Mouse (Mus musculus): ENCODE measurements around the gene Zbtb26. TPM values are rescaled to one million over a fixed set of nuclear protein-coding genes. Genes with fewer than 3 reads are reported as not detected.

Zbtb26 gene
- 2.0 and 2.2 TPM in 2 replicates for polyA plus RNA-seq (2012; rRNA removed)

DNA sequence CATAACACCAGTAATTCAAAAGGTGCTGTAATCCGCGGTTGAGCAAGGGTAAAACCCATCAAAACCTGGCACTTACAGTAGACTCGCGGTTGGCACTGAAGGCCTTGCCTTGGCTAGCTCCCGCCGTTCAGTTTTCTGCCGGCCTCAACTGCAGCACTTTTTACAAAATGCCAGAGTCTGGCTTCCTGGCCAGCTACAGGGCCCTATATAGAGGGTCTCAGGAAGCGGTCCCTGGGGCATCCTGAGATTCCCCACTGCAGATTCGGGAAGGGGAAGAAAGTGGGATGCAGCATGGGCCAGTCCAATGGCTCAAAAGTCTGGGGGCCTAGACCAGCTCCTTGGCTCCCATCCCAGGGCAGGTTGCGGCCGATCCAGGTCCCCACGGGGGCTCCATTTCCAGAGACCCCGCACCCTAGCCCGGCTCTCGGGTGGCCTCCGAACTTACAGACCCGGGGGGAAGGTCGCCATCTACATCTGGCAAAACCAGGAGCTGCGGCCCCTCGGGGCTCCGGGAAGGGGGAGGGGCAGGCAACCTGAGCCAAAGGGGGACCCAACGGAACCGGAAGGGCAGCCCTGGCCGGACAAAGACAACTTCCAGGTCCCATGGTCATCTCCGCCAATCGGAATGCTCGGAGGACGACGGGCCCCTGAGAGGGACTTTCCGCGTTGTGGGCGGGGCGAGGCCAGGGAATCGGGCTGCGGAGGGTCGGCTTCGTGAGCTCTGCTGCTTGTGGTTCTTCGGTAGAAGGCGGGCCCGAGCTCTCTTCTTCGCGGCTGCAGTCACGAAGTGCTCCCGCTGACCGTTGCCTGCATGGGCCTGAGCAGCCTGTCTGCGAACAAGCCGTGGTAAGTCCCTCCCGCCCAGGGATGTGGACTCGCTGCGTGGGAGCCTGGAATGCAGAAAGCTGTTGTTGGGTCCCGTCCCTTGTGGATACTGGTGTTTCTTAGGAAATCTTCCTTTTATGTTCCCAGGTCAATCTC is at the start of gene Zbtb26, which contains the start of the genes Zbtb6 and Rabgap1:
Gene Zbtb26, minus strand, starts transcription at position 525 of the 981 bp plus-strand sequence.
Gene Zbtb6, minus strand, starts transcription at position 561 of the 981 bp plus-strand sequence.
Gene Rabgap1, plus strand, starts transcription at position 669 of the 981 bp plus-strand sequence.
- Histone ChIP-seq H3K27ac (ENCODE audit: insufficient read depth, low read depth, low read length) (peak within 1 kb of the TSS; percentile 67), H3K27me3 (replicated peaks; ENCODE audit: control insufficient read depth, insufficient read depth, low read length) (no peaks in the 10 kb centered on the region), H3K4me1 (ENCODE audit: control insufficient read depth, insufficient read depth, low read length) (no peaks in the 10 kb centered on the region; the same call in 1 of the 2 replicates), H3K4me3 (ENCODE audit: insufficient read depth, low read depth, low read length) (peak within 1 kb of the TSS; percentile 82), H3K36me3 (ENCODE audit: control insufficient read depth, insufficient read depth, low read length) (no peaks in the 10 kb centered on the region)
- WGBS = under 1% methylated on average over 51 of the region's 51 CpGs
- peak; percentile 98 for DNase-seq
- TF ChIP-seq POLR2A (IDR thresholded peaks at IDR 0.05; ENCODE audit: low read depth, low read length) (peak; percentile 57), CTCF (conservative IDR thresholded peaks at IDR 0.05; ENCODE audit: insufficient read depth, insufficient read length, low read depth, low read length) (no peak)

DNA sequence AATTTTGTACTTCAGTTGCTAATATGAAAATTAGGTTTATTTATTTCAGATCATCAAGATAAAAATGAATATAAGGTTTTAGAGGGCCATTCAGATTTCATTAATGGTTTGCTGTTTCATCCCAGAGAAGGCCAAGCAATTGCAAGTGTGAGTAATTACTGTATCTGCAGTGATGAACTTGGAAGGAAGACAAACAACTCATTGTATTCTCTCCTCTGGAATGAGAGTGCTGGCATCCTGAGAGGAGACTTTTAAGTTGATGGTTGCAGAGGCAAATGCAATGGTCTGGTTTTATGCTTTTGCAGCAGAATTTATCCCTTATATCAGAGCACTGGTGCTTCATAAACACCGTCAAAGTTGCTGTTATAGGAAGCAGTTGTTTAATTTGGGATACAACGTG is 46.0 kb upstream of the Zbtb26 start:
- Histone ChIP-seq H3K27ac (ENCODE audit: insufficient read depth, low read depth, low read length) (no peak overlapping the region), H3K27me3 (replicated peaks; ENCODE audit: control insufficient read depth, insufficient read depth, low read length) (no peaks in the 10 kb centered on the region), H3K36me3 (ENCODE audit: control insufficient read depth, insufficient read depth, low read length) (peaks cover 7% of the 10 kb centered on the region), H3K4me3 (ENCODE audit: insufficient read depth, low read depth, low read length) (no peak overlapping the region), H3K4me1 (ENCODE audit: control insufficient read depth, insufficient read depth, low read length) (no peaks in the 10 kb centered on the region)
- TF ChIP-seq CTCF (conservative IDR thresholded peaks at IDR 0.05; ENCODE audit: insufficient read depth, insufficient read length, low read depth, low read length) (no peak), POLR2A (IDR thresholded peaks at IDR 0.05; ENCODE audit: low read depth, low read length) (no peak)
- no peak for DNase-seq
- WGBS = 91% methylated on average over 2 of the region's 2 CpGs

DNA sequence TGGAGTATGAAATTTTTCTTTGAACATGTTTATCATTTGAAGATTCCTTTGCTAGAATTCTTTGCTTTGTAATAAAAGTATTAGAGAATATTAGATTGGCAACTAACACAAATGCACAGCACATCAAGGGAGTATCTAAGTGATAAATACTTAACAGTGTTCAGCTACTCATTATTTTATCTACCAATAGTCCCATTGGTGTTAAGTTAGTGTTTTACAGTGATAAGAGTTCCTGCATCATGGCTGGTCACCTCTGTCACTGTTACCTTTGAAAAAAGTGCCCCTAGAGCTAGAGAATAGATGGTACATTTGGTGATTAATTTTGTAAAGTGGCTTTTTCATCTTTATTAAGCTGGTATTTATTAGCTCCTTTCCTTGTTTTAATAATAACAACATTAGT is 43.5 kb upstream of the Zbtb26 start:
- Histone ChIP-seq H3K27me3 (replicated peaks; ENCODE audit: control insufficient read depth, insufficient read depth, low read length) (no peaks in the 10 kb centered on the region), H3K27ac (ENCODE audit: insufficient read depth, low read depth, low read length) (no peak overlapping the region), H3K4me3 (ENCODE audit: insufficient read depth, low read depth, low read length) (no peak overlapping the region), H3K4me1 (ENCODE audit: control insufficient read depth, insufficient read depth, low read length) (no peaks in the 10 kb centered on the region), H3K36me3 (ENCODE audit: control insufficient read depth, insufficient read depth, low read length) (peaks cover 2% of the 10 kb centered on the region)
- no peak for TF ChIP-seq CTCF (conservative IDR thresholded peaks at IDR 0.05; ENCODE audit: insufficient read depth, insufficient read length, low read depth, low read length)
- TF ChIP-seq POLR2A (IDR thresholded peaks at IDR 0.05; ENCODE audit: low read depth, low read length) = no peak
- DNase-seq = no peak

DNA sequence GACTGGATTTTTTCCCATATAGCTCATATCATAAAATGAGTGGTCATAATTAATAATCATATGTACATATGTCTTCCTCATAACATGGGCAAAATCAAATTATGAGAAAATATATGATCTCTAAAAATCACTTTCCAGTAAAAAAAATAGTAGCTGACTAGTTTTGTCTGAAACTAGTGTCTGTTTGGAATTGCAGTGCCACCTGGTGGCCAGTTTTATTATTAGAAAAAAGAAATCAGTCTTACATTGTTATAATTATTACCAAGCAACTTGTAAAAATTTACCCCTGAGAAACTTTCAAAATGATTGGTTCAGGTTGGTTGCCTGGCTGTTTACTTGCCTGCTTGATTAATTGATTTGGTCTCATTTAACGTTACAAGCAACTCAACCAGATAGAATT is 42.4 kb upstream of the Zbtb26 start:
- peak; percentile 64 for DNase-seq
- Histone ChIP-seq H3K27me3 (replicated peaks; ENCODE audit: control insufficient read depth, insufficient read depth, low read length) (no peaks in the 10 kb centered on the region), H3K4me3 (ENCODE audit: insufficient read depth, low read depth, low read length) (no peak overlapping the region), H3K27ac (ENCODE audit: insufficient read depth, low read depth, low read length) (no peak overlapping the region), H3K36me3 (ENCODE audit: control insufficient read depth, insufficient read depth, low read length) (peaks cover 2% of the 10 kb centered on the region), H3K4me1 (ENCODE audit: control insufficient read depth, insufficient read depth, low read length) (no peaks in the 10 kb centered on the region)
- 53% methylated on average over 1 of the region's 1 CpGs for WGBS
- no peak for TF ChIP-seq POLR2A (IDR thresholded peaks at IDR 0.05; ENCODE audit: low read depth, low read length)
- TF ChIP-seq CTCF (conservative IDR thresholded peaks at IDR 0.05; ENCODE audit: insufficient read depth, insufficient read length, low read depth, low read length) = no peak

DNA sequence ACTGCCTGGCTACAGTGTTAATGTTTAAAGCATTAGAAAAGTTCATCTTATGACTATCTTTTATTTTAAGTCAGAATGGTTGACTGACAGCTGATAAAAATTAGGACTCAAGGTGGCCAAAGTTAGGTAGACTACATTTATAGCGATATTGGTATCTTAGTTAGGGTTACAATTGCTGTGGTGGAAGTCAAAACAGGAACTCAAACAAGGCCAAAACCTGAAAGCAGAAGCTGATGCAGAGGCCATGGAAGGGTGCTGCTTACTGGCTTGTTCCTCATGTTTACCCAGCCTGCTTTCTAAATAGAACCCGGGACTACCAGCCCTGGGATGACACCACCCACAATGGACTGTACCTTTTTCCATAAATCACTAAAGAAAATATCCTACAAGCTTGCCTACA is 41.2 kb upstream of the Zbtb26 start:
- DNase-seq = no peak
- Histone ChIP-seq H3K4me1 (ENCODE audit: control insufficient read depth, insufficient read depth, low read length) (no peaks in the 10 kb centered on the region), H3K27me3 (replicated peaks; ENCODE audit: control insufficient read depth, insufficient read depth, low read length) (no peaks in the 10 kb centered on the region), H3K27ac (ENCODE audit: insufficient read depth, low read depth, low read length) (no peak overlapping the region), H3K4me3 (ENCODE audit: insufficient read depth, low read depth, low read length) (no peak overlapping the region), H3K36me3 (ENCODE audit: control insufficient read depth, insufficient read depth, low read length) (peaks cover 2% of the 10 kb centered on the region)
- WGBS = 82% methylated on average over 2 of the region's 2 CpGs
- no peak for TF ChIP-seq POLR2A (IDR thresholded peaks at IDR 0.05; ENCODE audit: low read depth, low read length)
- no peak for TF ChIP-seq CTCF (conservative IDR thresholded peaks at IDR 0.05; ENCODE audit: insufficient read depth, insufficient read length, low read depth, low read length)

DNA sequence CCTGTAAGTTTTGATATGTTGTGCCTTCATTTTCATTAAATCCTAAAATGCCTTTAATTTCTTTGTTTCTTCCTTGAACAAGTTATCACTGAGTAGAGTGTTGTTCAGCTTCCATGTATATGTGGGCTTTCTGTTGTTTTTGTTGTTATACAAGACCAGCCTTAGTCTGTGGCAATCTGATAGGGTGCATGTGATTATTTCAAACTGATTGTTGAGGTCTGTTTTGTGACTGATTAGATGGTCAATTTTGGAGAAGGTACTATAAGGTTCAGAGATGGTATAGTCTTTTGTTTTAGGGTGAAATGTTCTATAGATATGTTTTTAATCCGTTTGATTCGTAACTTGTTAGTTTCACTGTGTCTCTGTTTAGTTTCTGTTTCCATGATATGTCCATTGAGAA is 37.1 kb upstream of the Zbtb26 start:
- H3K27ac ChIP-seq (ENCODE audit: insufficient read depth, low read depth, low read length) = no peak overlapping the region
- no peaks in the 10 kb centered on the region for H3K4me1 ChIP-seq (ENCODE audit: control insufficient read depth, insufficient read depth, low read length)
- TF ChIP-seq CTCF (conservative IDR thresholded peaks at IDR 0.05; ENCODE audit: insufficient read depth, insufficient read length, low read depth, low read length) (no peak), POLR2A (IDR thresholded peaks at IDR 0.05; ENCODE audit: low read depth, low read length) (no peak)
- H3K27me3 ChIP-seq (replicated peaks; ENCODE audit: control insufficient read depth, insufficient read depth, low read length) = no peaks in the 10 kb centered on the region
- no peak for DNase-seq
- H3K36me3 ChIP-seq (ENCODE audit: control insufficient read depth, insufficient read depth, low read length) = peaks cover 7% of the 10 kb centered on the region
- H3K4me3 ChIP-seq (ENCODE audit: insufficient read depth, low read depth, low read length) = no peak overlapping the region
- WGBS = 92% methylated on average over 2 of the region's 2 CpGs

DNA sequence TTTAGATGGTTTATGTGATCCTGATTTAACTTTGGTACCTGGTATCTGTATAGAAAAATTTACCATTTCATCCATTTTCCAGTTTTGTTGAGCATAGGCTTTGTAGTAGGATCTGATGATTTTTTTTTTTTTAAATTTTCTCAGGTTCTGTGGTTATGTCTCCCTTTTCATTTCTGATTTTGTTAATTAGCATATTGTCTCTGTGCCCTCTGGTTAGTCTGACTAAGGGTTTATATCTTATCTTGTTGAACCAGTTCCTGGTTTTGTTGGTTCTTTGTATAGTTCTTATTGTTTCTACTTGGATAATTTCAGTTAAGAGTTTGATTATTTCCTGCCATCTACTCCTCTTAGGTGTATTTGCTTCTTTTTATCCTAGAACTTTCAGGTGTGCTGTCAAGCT is 36.6 kb upstream of the Zbtb26 start:
- H3K4me1 ChIP-seq (ENCODE audit: control insufficient read depth, insufficient read depth, low read length) = no peaks in the 10 kb centered on the region
- H3K27me3 ChIP-seq (replicated peaks; ENCODE audit: control insufficient read depth, insufficient read depth, low read length) = no peaks in the 10 kb centered on the region
- TF ChIP-seq POLR2A (IDR thresholded peaks at IDR 0.05; ENCODE audit: low read depth, low read length) (no peak), CTCF (conservative IDR thresholded peaks at IDR 0.05; ENCODE audit: insufficient read depth, insufficient read length, low read depth, low read length) (no peak)
- no peak overlapping the region for H3K27ac ChIP-seq (ENCODE audit: insufficient read depth, low read depth, low read length)
- no peak for DNase-seq
- H3K36me3 ChIP-seq (ENCODE audit: control insufficient read depth, insufficient read depth, low read length) = peaks cover 6% of the 10 kb centered on the region
- no peak overlapping the region for H3K4me3 ChIP-seq (ENCODE audit: insufficient read depth, low read depth, low read length)
